Mouse (Mus musculus) CD4-positive, CD25-positive, alpha-beta regulatory T cell, adult 2 months (primary cell): Measurements from ENCODE around the gene Slc44a1.

Source experiments
- DNase-seq: peaks from one replicate; pipeline ENCODE4 v3.0.0-alpha.2; 2012; ENCODE audit warnings: low read depth, low spot score

Gene Slc44a1

GRCm38 (mm10) chr4:53462505-53463251 lies 22.5 kb downstream of the Slc44a1 start:
- no peak for DNase-seq

GRCm38 (mm10) chr4:53465887-53466286 lies 25.7 kb downstream of the Slc44a1 start:
- no peak for DNase-seq

GRCm38 (mm10) chr4:53469007-53469406 lies 28.8 kb downstream of the Slc44a1 start:
- no peak for DNase-seq

GRCm38 (mm10) chr4:53474109-53474508 lies 33.9 kb downstream of the Slc44a1 start:
- DNase-seq: no peak

- no peak for DNase-seq
Observed at GRCm38 (mm10) chr4:53475230-53475952, 35.2 kb downstream of the Slc44a1 start.

- no peak for DNase-seq
Observed at GRCm38 (mm10) chr4:53478644-53479043, 38.4 kb downstream of the Slc44a1 start.

GRCm38 (mm10) chr4:53487216-53488188 lies 47.3 kb downstream of the Slc44a1 start:
- DNase-seq: no peak

GRCm38 (mm10) chr4:53488803-53489202 lies 48.6 kb downstream of the Slc44a1 start:
- no peak for DNase-seq

- DNase-seq: no peak
Observed at GRCm38 (mm10) chr4:53490371-53490770, 50.2 kb downstream of the Slc44a1 start.

GRCm38 (mm10) chr4:53491269-53491668 lies 51.1 kb downstream of the Slc44a1 start:
- DNase-seq: peak; percentile 41

- no peak for DNase-seq
Observed at GRCm38 (mm10) chr4:53495646-53496045, 55.4 kb downstream of the Slc44a1 start.

GRCm38 (mm10) chr4:53502764-53503163 lies 62.6 kb downstream of the Slc44a1 start:
- no peak for DNase-seq

GRCm38 (mm10) chr4:53512131-53512916 lies 72.1 kb downstream of the Slc44a1 start:
- peak; percentile 19 for DNase-seq

GRCm38 (mm10) chr4:53513276-53514081 lies 73.3 kb downstream of the Slc44a1 start:
- peak; percentile 33 for DNase-seq

GRCm38 (mm10) chr4:53516011-53516532 lies 75.9 kb downstream of the Slc44a1 start:
- no peak for DNase-seq

GRCm38 (mm10) chr4:53519429-53519828 lies 79.2 kb downstream of the Slc44a1 start:
- DNase-seq: no peak

GRCm38 (mm10) chr4:53521028-53521427 lies 80.8 kb downstream of the Slc44a1 start:
- DNase-seq: no peak

- no peak for DNase-seq
Observed at GRCm38 (mm10) chr4:53522655-53523054, 82.4 kb downstream of the Slc44a1 start.

- DNase-seq: no peak
Observed at GRCm38 (mm10) chr4:53525503-53525902, 85.3 kb downstream of the Slc44a1 start.

- no peak for DNase-seq
Observed at GRCm38 (mm10) chr4:53525994-53526393, 85.8 kb downstream of the Slc44a1 start.
